ENCODE assay signal across 21 mouse cellular contexts in the genomic region with DNA sequence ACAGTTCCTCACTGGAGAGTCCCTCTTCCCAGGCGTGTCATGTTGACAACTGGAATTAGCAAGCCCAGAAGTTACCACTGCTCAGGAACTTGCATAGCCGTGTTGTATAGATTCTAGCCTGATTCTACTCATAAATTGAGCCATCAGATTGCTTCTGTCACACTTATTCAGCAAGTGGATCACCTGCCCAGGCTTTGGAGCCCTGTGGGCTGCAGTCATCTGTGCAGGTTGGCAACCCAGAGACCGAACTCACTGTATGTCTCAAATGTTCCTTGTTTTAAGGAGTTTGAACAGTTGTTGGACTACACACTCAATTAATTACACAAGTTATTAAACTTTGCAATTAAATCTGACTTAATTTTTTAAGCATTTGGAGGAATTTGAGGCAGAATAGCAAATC.
DNase-seq lines count a peak whose midpoint lies in the region; ATAC-seq and TF ChIP-seq lines count a peak whose summit lies in the region.
"Had no signal": no experiment of that assay in that cellular context is flagged by ENCODE, and none has a peak within 500 bp of the region (broad histone marks: within the 10 kb centered on the region; RNA-seq: fewer than 3 reads in every experiment).

No protein-coding gene starts in this region.

- H3K9ac ChIP-seq in forebrain, embryonic 14.5 days (ENCODE audit: low read length): no peak overlapping the region
- H3K9ac ChIP-seq: forebrain, embryonic 15.5 days; heart, embryonic 13.5 days; hindbrain, embryonic 12.5 days; hindbrain, embryonic 15.5 days had no signal

- no peaks in the 10 kb centered on the region for H3K36me3 ChIP-seq in forebrain, embryonic 10.5 days (replicated peaks)
- no peaks in the 10 kb centered on the region for H3K36me3 ChIP-seq in forebrain, embryonic 14.5 days (ENCODE audit: control insufficient read depth, insufficient read depth, low read length)
- H3K36me3 ChIP-seq: forebrain, embryonic 15.5 days; G1E; heart, embryonic 13.5 days; hindbrain, embryonic 12.5 days; hindbrain, embryonic 15.5 days had no signal

- peak; percentile 44 to 59 for DNase-seq in cerebellum, postnatal 10 days
- no peak for DNase-seq in cerebellum, adult 9-10 months
- DNase-seq in forebrain, embryonic 10.5 days (ENCODE audit: extremely low spot score, low spot score): no peak
- DNase-seq in forebrain, embryonic 14.5 days (ENCODE audit: low spot score): no peak
- DNase-seq in layer of hippocampus, adult 2 months (ENCODE audit: low spot score in 2 of 2): no peak
- no peak for DNase-seq in layer of hippocampus, adult 11-12 months (ENCODE audit: low spot score)
- no peak for DNase-seq in spleen, postnatal 4 days (ENCODE audit: low spot score in 2 of 2)
- DNase-seq: adrenal gland, postnatal 10 days; adrenal gland, postnatal 36 days; B cell, adult 2 months; cerebellum, postnatal 36 days; gastrocnemius, postnatal 25 days; heart, adult 18-20 months had no signal

- H3K9me3 ChIP-seq in forebrain, embryonic 10.5 days: no peaks in the 10 kb centered on the region
- no peaks in the 10 kb centered on the region for H3K9me3 ChIP-seq in forebrain, embryonic 14.5 days (replicated peaks; ENCODE audit: control insufficient read depth, low read length)
- H3K9me3 ChIP-seq: forebrain, embryonic 15.5 days; G1E; heart, embryonic 13.5 days; hindbrain, embryonic 12.5 days; hindbrain, embryonic 15.5 days had no signal

- H3K27me3 ChIP-seq in forebrain, embryonic 10.5 days (ENCODE audit: poor library complexity, severe bottlenecking): no peaks in the 10 kb centered on the region
- H3K27me3 ChIP-seq in forebrain, embryonic 14.5 days (replicated peaks; ENCODE audit: control insufficient read depth, insufficient read depth, low read length): no peaks in the 10 kb centered on the region
- H3K27me3 ChIP-seq: CH12.LX; forebrain, embryonic 15.5 days; heart, embryonic 13.5 days; hindbrain, embryonic 12.5 days; hindbrain, embryonic 15.5 days; Patski had no signal

- no peak overlapping the region for H3K4me2 ChIP-seq in forebrain, embryonic 14.5 days (ENCODE audit: low read length)
- H3K4me2 ChIP-seq: forebrain, embryonic 15.5 days; heart, embryonic 13.5 days; hindbrain, embryonic 12.5 days; hindbrain, embryonic 15.5 days had no signal

- H3K27ac ChIP-seq in forebrain, embryonic 10.5 days: 0 out of 2 replicates have a peak overlapping the region, but pooled peaks have one; percentile 35
- no peak overlapping the region for H3K27ac ChIP-seq in forebrain, embryonic 14.5 days (ENCODE audit: low read depth, low read length)
- peak overlapping the region; percentile 12; the same call in 1 of the 2 replicates for H3K27ac ChIP-seq in layer of hippocampus, adult 2 months
- H3K27ac ChIP-seq: forebrain, embryonic 15.5 days; heart, embryonic 13.5 days; hindbrain, embryonic 12.5 days; hindbrain, embryonic 15.5 days had no signal

- TF ChIP-seq CTCF in layer of hippocampus, adult 2 months (conservative IDR thresholded peaks at IDR 0.05): no peak

- WGBS in forebrain, embryonic 10.5 days: 90% methylated on average over 3 of the region's 3 CpGs
- 87% methylated on average over 3 of the region's 3 CpGs for WGBS in forebrain, embryonic 14.5 days

- H3K4me1 ChIP-seq in forebrain, embryonic 10.5 days: peaks cover 64% of the 10 kb centered on the region
- H3K4me1 ChIP-seq in forebrain, embryonic 14.5 days (ENCODE audit: control insufficient read depth, insufficient read depth, low read length): peaks cover 38% of the 10 kb centered on the region

- H3K4me3 ChIP-seq in forebrain, embryonic 10.5 days: no peak overlapping the region
- no peak overlapping the region for H3K4me3 ChIP-seq in forebrain, embryonic 14.5 days (ENCODE audit: low read depth, low read length)
- H3K4me3 ChIP-seq in layer of hippocampus, adult 2 months: no peak overlapping the region
- H3K4me3 ChIP-seq: forebrain, embryonic 15.5 days; heart, embryonic 13.5 days; hindbrain, embryonic 12.5 days; hindbrain, embryonic 15.5 days had no signal

- ATAC-seq in forebrain, embryonic 14.5 days: no peak
- ATAC-seq: forebrain, embryonic 15.5 days; intestine, postnatal 0 days; Patski had no signal

Comparison
In these comparisons a context has a peak if more than half of its experiments do, and no peak if none do; other contexts are left out.
1. DNase-seq: peak in cerebellum, postnatal 10 days (2 of 2); none in cerebellum, adult 9-10 months (single experiment), forebrain, embryonic 10.5 days (single experiment), forebrain, embryonic 14.5 days (single experiment), layer of hippocampus, adult 2 months (0 of 2), layer of hippocampus, adult 11-12 months (single experiment) and spleen, postnatal 4 days (0 of 2).